Mouse (Mus musculus) cerebellum, postnatal 4 days (tissue): ENCODE measurements around the gene Brd7.

Experiments used
- DNase-seq, 2 experiments: peaks; one replicate each; pipeline ENCODE4 v3.0.0; 2022; ENCODE audit warnings: low spot score in 2 of 2, mixed read lengths in 1 of 2

Brd7 gene

DNA sequence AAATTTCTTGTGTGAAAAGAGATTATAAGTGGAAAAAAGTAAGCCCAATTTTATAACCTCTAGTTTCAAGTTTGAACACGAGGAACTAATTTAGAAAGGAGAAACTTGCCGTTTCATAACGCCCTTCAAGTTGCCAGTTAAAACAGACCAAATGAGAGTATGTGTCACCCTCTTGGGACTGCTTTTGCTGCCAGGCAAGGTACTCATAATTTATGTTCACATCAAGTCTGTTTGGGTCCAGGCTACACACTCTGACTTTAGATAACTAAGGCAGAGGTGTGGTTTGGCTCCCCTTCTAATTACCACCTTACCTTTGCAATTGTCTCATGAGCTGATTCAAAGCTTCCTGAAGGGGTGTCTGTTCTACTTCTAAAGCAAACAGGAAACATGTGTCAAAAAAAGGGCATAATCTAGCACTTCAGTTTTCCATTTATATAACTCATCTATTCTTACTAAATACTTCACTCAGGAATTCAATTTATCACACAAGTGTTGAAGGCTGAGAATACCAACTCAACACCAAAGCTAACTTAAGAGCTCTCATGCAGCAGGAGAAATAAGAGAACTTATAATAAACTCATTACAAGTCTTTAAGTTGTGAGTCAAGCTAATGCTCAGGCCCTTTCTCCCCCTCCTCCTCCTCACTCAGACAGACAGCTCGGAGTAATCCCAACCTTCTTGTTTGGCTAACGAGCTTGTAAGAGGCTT, 4.6 kb downstream of the Brd7 start:
- no peak for DNase-seq

DNA sequence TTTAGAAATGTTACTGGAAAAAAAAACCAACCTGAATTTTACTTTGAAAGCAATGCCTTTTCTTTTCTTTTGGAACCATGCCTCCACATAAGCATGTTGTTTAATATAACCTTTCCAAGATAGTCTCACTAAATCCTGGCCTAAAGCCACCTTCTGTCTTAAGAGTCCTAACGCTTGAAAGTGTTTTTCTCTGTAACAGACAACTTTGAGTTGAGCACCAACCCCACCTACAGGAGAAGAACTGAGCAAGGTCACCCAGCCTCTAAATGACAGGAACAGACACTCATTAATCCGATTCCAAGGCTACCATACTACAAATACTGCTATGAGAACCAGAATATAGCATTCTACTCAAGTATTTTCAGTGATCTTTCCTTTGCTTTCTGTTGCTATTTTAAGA, 12.9 kb downstream of the Brd7 start:
- no peak for DNase-seq

DNA sequence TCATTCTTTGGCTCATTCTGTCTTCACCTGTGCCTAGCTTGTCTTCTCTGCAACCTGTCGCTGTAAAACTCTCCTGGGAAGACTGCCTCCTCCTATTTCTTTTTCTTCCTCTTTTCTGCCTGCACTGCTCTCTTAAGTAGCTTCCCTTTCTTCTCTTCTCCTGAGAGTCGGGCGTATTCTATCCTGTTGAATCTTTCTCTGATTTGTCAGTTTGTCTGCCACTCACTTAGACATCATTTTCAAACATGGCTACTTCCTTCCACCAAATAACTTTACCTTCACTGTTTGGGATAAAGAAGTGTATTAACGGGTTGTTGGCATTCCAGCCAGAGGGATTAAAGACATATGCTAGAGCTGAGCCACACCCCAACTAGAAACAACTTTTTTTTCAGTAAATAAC, 20.0 kb downstream of the Brd7 start:
- no peak for DNase-seq

DNA sequence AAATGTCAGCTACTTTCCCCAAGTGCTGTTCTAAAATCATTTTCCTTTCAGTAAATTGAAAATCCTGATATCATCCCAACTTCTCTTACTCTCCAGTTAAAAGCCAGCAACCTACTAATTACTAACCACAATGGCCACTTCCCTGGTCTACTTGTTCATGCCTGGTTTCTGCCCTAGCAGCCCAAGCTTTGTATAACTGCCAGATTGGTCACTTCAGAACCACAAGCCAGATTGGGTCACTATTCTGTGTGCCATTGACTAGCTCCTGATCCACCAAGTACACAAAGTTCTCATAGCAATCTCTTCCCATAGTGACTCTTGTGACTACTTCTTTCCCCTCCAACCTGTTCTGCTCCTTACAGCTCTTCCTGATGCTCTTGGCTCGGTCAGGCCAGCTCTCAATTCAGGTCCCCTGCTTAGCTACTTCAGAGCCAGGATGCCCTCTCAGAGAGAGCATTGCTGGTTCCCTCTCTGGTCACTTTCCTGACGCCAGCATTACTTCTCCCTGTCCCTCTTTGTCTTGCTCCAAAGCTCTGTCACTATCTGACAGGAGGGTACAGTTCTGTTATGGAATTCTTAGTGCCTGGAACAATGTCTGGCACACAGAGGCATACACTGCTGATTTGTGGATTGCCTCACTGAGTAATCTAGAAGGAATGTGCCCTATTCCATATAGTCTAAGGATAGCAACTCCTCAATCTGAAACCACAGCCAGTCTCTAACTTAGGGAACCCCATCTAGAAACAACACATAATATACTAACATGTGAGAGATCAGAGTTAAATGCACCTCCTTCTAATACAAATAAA, 21.9 kb downstream of the Brd7 start:
- no peak for DNase-seq

DNA sequence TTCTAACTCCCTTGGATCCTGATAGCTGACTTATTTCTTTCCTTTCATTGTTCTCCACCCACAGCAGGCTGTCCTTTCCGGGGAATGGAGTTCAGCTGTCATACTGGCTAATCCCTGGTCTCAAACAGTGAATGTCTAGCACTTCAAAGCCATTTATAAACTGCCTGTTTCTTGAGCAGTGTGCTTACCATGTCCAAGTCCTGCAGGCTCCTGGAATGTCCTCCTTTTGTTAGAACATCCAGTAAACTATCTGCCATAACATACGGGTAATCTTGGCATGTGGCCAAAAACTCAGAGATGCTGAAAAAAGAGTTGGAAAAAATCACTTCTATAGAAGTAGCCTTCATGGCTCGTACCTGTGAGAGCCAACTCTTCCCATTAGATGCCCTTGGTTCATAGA, 22.8 kb downstream of the Brd7 start:
- no peak for DNase-seq

DNA sequence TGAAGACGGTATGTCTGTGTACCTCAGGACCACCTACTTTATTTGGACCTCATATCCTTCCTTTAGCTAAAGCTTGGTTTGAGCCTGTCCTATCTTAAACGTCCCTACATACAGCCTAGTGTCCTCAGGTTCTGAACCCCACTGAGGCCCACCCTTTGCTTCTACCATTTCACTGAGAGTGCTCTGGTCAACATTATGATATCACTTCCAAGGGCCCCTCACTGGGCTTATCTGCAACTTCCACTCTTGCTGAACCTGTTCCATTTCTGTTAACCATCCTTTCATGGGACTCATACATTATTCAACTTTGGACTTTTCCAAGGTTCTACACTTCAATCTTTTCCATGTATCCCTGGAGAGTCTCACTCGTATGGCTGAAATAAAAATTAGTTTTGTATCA, 27.0 kb downstream of the Brd7 start:
- no peak for DNase-seq

DNA sequence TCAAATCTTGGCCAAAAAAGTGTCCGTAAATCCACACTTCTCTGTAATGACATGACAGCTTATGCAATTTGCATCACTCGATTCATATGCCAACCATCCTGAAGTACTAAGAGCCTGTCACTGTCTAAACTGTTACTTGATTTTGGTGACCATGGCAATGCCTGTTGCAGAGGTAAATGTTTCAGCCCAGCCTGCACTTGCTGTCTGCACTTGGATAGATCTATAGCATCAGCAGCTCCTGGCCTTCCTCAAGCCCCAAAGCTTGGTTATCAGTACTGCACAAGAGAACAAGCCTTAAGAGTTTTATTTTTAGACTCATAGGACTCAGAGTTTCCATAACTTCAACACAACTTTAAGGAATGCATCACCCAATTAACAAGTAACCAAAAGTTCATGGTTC, 27.6 kb downstream of the Brd7 start:
- no peak for DNase-seq

DNA sequence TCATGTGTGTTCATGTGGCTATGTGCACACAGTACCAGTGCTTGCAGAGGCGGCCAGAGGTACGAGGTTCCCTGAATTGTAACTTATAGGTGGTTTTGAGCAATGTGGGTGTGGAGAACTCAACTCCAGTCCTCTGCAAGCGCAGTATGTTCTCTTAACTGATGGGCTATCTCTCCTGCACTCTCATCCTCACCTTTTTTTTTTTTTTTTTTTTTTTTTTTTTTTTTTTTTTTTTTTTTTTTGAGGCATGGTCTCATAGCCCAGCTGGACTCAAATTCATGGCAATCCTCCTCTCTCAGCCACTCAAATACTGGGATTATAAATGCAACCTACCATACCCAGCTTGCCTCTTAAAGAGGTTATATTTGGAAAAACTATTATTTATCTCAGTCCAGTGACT, 31.2 kb downstream of the Brd7 start:
- no peak for DNase-seq

DNA sequence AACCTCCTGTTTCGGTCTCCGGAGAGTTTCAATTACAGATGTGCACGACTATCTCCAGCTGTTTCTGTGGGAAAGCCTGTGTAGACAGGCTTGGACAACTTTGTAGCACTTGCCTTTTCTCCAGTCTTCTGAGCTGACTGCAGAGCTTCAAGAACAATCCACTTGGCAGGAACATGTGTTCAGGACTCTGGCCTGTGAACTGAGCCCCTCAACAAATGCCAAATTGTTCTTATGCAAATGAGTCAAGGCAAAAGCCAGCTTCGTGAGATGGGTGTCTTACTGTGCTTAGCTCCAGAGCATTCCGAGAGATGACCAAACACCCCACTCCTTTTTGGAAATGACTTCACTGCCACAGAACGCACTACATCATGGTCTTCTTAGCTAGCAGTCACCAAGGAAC, 33.3 kb downstream of the Brd7 start:
- DNase-seq: no peak

DNA sequence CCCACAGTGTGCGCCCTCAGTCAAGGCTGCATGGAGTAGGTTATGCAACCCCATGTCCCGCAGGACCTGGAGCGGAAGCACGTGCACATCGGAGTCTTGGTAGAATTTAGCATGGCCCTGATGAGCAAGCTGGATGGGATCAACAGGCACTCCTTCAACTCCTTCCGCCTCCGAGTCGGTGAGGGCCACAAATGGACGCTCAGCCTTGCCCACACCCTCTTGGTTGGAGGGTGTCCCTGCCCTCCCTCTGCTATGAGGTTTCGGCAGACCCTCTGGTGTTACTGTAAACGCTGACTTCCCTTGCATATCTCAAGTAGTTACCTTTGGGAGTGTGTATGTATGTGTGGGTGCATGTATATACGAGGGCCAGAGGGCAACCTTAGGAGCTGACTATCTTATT, 35.7 kb downstream of the Brd7 start:
- DNase-seq: no peak

DNA sequence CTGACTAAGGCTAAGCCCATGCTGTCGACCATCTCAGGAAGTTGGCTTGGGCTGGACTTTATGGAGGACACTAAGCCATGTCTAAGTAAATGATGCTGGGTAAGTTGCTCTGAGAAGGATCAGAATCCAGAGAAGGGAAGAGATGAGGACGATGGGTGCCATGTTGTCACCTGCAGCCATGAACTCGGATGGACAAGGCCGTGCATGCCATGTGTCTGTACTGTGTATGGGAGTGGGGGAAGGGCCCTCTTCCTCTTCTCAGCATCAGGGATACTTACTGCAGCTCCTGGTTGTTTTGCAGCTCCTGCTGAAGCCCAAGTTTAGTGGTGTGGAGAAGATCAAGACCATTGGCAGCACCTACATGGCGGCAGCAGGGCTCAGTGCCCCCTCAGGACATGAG, 36.2 kb downstream of the Brd7 start:
- DNase-seq: no peak

DNA sequence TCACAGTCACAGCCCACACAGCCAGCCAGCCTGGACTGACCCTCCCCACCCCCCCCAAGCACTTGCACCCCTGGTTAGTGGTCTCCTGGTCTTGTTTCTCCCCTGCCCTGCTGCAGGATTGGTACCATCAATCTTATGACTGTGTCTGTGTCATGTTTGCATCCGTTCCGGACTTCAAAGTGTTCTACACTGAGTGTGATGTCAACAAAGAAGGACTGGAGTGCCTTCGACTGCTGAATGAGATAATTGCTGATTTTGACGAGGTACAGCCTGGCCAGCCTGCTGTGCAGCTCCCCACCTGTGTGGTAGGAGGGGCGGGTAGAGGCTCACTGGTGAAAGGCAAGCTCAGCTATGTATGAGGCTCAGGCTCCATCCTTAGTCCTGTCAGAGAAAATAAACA, 36.7 kb downstream of the Brd7 start:
- DNase-seq: no peak

DNA sequence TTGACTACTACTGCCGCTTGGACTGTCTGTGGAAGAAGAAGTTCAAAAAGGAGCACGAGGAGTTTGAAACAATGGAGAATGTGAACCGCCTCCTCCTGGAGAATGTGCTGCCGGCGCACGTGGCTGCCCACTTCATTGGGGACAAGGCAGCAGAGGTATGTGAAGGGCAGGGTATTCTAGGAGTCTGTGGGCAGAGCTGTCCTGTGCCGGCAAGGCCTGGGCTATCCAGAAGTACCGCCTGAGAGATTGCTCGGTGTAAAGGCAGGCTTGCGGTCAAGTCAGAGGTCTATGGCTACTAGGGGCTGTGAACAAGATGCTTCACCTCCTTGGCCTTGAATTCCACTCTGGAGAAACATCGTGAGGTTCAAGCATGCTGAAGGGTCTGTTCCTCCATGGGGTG, 37.2 kb downstream of the Brd7 start:
- DNase-seq: no peak

DNA sequence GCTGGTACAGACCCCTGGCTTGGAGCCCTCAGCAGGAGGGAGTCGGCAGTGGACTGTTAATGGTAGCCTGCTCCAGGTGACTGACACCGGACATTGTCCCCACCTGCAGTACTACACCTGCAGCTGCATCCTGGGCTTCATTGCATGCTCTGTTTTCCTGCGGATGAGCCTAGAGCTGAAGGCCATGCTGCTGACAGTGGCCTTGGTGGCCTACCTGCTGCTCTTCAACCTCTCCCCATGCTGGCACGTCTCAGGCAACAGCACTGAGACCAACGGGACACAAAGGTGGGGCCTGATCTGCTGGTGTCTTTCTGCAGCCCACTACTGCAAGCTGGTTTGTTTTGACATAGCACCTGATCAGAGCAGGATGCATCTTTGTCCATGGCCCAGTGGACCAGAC, 38.5 kb downstream of the Brd7 start:
- DNase-seq: no peak

DNA sequence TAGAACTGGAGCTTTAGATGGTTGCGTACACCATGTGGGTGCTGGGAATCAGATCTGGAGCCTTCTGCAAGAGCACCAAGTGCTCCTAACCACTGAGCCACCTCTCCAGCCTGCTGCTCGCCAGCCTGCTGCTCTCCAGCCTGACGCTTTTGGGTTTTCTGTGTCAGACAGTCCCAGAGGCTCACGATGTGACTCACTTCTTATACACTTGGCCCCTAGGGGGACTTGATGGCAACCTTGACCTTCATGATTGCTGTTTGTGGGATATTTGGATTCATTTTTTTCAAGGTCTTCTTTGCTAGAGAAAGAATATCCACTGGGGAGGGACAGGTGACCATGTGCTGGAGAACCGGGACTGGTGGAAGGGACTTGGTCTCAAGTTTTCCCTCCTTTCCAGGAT, 40.6 kb downstream of the Brd7 start:
- DNase-seq: no peak

DNA sequence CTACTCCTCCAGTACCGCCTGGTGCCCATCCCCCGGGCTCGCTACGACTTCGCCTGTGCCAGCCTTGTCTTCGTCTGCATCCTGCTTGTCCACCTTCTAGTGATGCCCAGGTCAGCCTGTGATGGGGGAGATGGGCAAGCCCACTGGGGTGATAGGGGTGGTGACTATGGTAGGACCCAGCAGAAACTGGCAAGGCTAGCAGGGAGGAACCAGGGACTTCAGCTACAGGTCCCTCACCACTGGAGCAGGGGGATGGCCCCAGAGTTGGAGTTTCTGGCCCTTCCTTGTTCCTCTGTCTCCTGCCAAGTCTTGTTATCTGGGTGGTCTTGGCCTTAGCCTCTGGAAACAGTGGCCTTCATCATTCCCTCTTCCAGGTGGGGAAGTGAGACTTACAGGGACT, 41.9 kb downstream of the Brd7 start:
- DNase-seq: no peak

DNA sequence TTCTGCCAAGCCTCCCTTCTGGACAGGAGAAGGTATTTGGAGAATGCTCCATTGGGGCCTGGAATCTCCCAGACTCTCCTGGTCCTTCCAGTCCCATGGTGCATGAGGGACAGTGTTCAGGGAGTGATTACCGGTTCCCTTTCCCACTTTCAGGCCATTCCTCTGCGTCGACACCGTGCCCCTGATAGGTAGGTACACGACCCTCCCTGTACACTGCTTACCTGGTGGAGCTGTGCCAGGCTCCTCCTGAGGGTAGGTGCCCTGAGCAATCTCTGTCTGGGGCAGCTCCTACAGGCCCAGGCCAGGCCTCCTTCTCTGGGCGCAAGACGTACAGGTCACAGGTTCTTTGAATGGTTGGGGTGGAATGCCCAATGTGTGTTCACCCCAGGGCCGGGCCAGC, 43.8 kb downstream of the Brd7 start:
- DNase-seq: no peak

DNA sequence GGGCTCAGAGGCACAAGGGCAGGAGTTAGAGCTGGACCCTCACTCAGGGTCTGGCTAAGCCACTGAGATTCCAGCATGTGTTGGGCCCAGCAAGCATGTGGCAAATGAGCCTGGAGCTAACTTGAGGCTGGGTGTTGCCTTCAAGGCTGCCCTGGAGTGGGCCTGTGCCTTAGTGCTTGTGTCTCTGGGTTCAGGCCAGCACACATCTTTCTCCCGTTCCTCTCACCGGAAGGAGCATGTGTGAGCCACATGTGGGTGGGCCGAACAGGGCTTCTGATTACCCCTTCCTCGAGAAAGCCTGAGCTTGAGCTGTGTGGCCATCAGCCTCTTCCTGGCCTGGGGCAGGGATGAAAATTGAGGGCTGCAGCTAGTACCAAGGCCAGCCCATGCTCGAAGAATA, 44.7 kb downstream of the Brd7 start:
- DNase-seq: no peak

DNA sequence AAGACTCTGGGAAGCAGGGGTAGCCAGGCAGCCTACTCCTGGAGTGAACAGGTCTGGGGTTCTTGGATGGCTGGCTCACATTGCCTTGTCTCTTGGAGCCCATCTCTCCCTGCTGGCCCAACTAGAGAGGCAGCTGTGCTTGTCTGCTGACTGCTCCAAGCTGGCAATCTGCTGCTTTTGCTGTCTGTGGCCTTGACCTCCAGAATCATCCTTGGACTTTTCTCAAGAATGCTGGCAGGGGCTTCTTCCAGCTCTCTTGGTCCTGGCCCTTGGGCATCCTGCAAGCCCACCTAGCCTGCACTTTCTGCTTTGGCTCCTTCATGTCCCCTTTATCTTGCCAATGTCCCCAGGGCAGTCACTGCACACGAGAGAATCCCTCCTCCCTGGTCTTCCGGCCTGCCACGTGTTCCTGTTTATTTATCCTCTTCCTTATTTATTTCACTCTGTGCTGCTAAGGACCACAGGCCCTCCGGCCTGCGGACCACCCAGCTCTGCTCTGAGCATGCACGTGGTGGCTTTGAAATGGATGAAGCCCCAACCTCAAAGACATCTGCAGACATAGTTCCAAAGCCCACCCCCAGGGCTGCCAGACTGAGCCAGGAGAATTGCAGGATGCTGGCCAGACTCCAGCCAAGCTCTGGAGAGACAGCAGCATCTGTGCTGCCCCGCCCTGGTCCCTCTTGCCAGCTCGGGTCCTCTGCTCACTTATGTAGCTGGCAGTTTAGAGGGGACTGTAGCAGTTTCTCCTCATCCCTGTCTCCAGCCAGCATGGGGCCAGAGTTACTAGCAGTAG, 45.7 kb downstream of the Brd7 start:
- DNase-seq: peak; percentile 45 to 85

DNA sequence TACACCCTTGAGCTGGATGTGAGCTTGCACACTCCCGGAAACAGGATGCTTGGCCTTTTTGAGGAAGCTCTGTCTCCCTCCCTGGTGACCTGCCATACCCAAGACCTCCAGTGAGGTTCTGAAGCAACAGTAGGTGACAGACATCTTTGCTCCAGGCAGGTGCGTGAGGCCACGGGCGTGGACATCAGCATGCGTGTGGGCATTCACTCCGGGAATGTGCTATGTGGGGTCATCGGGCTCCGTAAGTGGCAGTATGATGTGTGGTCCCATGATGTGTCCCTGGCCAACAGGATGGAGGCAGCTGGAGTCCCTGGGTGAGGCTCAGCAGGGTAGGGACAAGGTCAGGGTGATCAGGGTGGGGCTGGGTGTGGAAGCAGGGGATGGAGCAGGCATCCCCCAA, 46.7 kb downstream of the Brd7 start:
- DNase-seq: no peak

DNA sequence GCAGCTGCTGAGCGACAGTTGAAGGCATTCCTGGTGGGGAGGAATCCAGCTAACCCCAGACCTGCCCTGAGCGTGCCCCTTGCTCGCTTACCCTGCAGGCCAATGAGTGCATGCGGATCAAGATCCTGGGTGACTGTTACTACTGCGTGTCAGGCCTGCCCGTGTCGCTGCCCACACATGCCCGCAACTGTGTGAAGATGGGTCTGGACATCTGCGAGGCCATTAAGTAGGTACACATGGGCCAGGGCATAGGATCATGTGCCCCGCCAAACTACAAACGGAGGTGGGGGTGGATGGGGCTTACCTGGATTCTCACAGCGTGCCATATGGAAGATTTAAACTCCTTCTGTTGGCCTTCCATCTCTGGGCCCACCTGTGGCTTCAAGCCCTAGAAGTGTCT, 48.0 kb downstream of the Brd7 start:
- DNase-seq: no peak

DNA sequence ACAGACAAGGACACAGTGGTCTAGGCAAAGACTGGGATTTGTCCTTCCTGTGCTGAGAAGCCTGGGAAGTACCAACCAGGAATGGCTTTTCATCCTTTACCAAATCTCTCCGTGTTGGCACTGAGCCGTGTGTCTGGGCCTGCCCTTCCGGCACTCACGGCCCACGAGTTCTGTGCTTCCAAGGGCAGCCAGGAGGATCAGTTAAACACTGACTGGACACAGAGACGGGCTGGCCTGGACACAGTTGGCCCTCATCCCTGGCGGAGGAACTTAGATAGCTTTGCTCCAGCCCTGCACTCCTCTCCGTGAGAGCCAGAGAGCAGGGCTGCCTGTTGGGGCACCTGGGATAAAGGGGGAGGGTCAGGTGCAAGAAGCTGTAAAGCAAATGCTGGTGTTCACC, 49.0 kb downstream of the Brd7 start:
- no peak for DNase-seq

DNA sequence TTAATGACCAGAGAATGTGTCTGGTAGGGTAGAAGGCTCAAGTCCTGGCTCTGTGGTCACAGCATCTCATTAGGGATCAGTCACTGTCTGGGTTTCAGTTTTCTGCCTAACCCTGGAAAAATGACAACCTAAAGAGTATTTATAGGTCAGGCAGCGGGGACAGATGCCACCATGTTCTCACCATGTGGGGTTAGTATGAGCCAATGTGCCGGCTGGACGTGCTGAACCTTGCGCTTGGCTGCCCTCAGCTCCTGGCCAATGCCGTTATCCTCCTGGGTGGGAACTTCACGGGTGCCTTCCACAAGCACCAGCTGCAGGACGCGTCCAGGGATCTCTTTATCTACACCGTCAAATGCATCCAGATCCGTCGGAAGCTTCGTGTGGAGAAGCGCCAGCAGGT, 51.7 kb downstream of the Brd7 start:
- no peak for DNase-seq
